Mouse (Mus musculus): ENCODE data around the gene H2afy2. TPM values are rescaled to one million over a fixed set of nuclear protein-coding genes. Genes with fewer than 3 reads are reported as not detected.

The H2afy2 gene
- polyA plus RNA-seq, 1 experiment from 2014 or later, result 23.9 TPM

GRCm38 (mm10) chr10:61766806-61767205 is 17.1 kb downstream of the H2afy2 start:
- H3K4me3 ChIP-seq (ENCODE audit: low read depth, low read length), result no peak overlapping the region
- DNase-seq (ENCODE audit: low spot score), result peak; percentile 55
- 0 out of 2 replicates have a peak, but pooled peaks cover 4% of the 10 kb centered on the region for H3K4me1 ChIP-seq (ENCODE audit: insufficient read depth, low read depth, low read length)
- H3K9ac ChIP-seq (replicated peaks; ENCODE audit: low read depth), result no peak overlapping the region
- no peaks in the 10 kb centered on the region for H3K36me3 ChIP-seq (ENCODE audit: insufficient read depth, low read length)
- WGBS, result 21% methylated on average over 6 of the region's 6 CpGs
- H3K27me3 ChIP-seq (replicated peaks; ENCODE audit: insufficient read depth, low read length), result no peaks in the 10 kb centered on the region
- no peak for TF ChIP-seq CTCF (IDR thresholded peaks at IDR 0.05)
- 0 out of 2 replicates have a peak, but pooled peaks have one; percentile 28 for TF ChIP-seq EP300 (IDR thresholded peaks at IDR 0.05)
- no peaks in the 10 kb centered on the region for H3K9me3 ChIP-seq (ENCODE audit: low read length)
- ATAC-seq, result peak; percentile 36
- no peak overlapping the region for H3K27ac ChIP-seq (ENCODE audit: low read length)
- H3K4me2 ChIP-seq (replicated peaks; ENCODE audit: low read depth, low read length), result no peak overlapping the region

GRCm38 (mm10) chr10:61765558-61765957 is 18.4 kb downstream of the H2afy2 start:
- ATAC-seq (no peak), DNase-seq (ENCODE audit: low spot score) (no peak)
- 65% methylated on average over 5 of the region's 5 CpGs for WGBS
- Histone ChIP-seq H3K27ac (ENCODE audit: low read length) (no peak overlapping the region), H3K36me3 (ENCODE audit: insufficient read depth, low read length) (no peaks in the 10 kb centered on the region), H3K9me3 (ENCODE audit: low read length) (no peaks in the 10 kb centered on the region), H3K27me3 (replicated peaks; ENCODE audit: insufficient read depth, low read length) (no peaks in the 10 kb centered on the region), H3K4me2 (replicated peaks; ENCODE audit: low read depth, low read length) (no peak overlapping the region), H3K4me3 (ENCODE audit: low read depth, low read length) (no peak overlapping the region), H3K4me1 (ENCODE audit: insufficient read depth, low read depth, low read length) (0 out of 2 replicates have a peak, but pooled peaks cover 4% of the 10 kb centered on the region), H3K9ac (replicated peaks; ENCODE audit: low read depth) (no peak overlapping the region)
- TF ChIP-seq EP300 (IDR thresholded peaks at IDR 0.05), result no peak
- TF ChIP-seq CTCF (IDR thresholded peaks at IDR 0.05), result no peak

GRCm38 (mm10) chr10:61764689-61765088 is 19.3 kb downstream of the H2afy2 start:
- 51% methylated on average over 8 of the region's 8 CpGs for WGBS
- peak; percentile 72 for DNase-seq (ENCODE audit: low spot score)
- TF ChIP-seq CTCF (IDR thresholded peaks at IDR 0.05), result peak; percentile 53
- TF ChIP-seq EP300 (IDR thresholded peaks at IDR 0.05), result no peak
- no peak overlapping the region for H3K27ac ChIP-seq (ENCODE audit: low read length)
- H3K9me3 ChIP-seq (ENCODE audit: low read length), result no peaks in the 10 kb centered on the region
- H3K4me1 ChIP-seq (ENCODE audit: insufficient read depth, low read depth, low read length), result 0 out of 2 replicates have a peak, but pooled peaks cover 4% of the 10 kb centered on the region
- peak; percentile 77 for ATAC-seq
- H3K27me3 ChIP-seq (replicated peaks; ENCODE audit: insufficient read depth, low read length), result no peaks in the 10 kb centered on the region
- H3K4me3 ChIP-seq (ENCODE audit: low read depth, low read length), result no peak overlapping the region
- H3K9ac ChIP-seq (replicated peaks; ENCODE audit: low read depth), result no peak overlapping the region
- H3K4me2 ChIP-seq (replicated peaks; ENCODE audit: low read depth, low read length), result no peak overlapping the region
- no peaks in the 10 kb centered on the region for H3K36me3 ChIP-seq (ENCODE audit: insufficient read depth, low read length)

- peaks cover 4% of the 10 kb centered on the region for H3K4me1 ChIP-seq (ENCODE audit: insufficient read depth, low read depth, low read length)
- no peaks in the 10 kb centered on the region for H3K36me3 ChIP-seq (ENCODE audit: insufficient read depth, low read length)
- H3K4me2 ChIP-seq (replicated peaks; ENCODE audit: low read depth, low read length), result no peak overlapping the region
- H3K9me3 ChIP-seq (ENCODE audit: low read length), result no peaks in the 10 kb centered on the region
- H3K27me3 ChIP-seq (replicated peaks; ENCODE audit: insufficient read depth, low read length), result no peaks in the 10 kb centered on the region
- H3K9ac ChIP-seq (replicated peaks; ENCODE audit: low read depth), result no peak overlapping the region
- no peak overlapping the region for H3K4me3 ChIP-seq (ENCODE audit: low read depth, low read length)
- DNase-seq (ENCODE audit: low spot score) (peak; percentile 89), ATAC-seq (peak; percentile 64)
- TF ChIP-seq CTCF (IDR thresholded peaks at IDR 0.05) (peak; percentile 10; the same call in 1 of the 2 replicates), EP300 (IDR thresholded peaks at IDR 0.05) (peak; percentile 65)
- WGBS, result 25% methylated on average over 6 of the region's 6 CpGs
- peak overlapping the region; percentile 62 for H3K27ac ChIP-seq (ENCODE audit: low read length)
These were observed 24.1 kb downstream of the H2afy2 start for GRCm38 (mm10) chr10:61759869-61760268.

- Histone ChIP-seq H3K9me3 (ENCODE audit: low read length) (no peaks in the 10 kb centered on the region), H3K4me1 (ENCODE audit: insufficient read depth, low read depth, low read length) (peaks cover 4% of the 10 kb centered on the region), H3K4me2 (replicated peaks; ENCODE audit: low read depth, low read length) (no peak overlapping the region), H3K4me3 (ENCODE audit: low read depth, low read length) (no peak overlapping the region), H3K27me3 (replicated peaks; ENCODE audit: insufficient read depth, low read length) (no peaks in the 10 kb centered on the region), H3K36me3 (ENCODE audit: insufficient read depth, low read length) (no peaks in the 10 kb centered on the region), H3K27ac (ENCODE audit: low read length) (peak overlapping the region; percentile 62; the same call in 1 of the 2 replicates), H3K9ac (replicated peaks; ENCODE audit: low read depth) (no peak overlapping the region)
- no peak for TF ChIP-seq EP300 (IDR thresholded peaks at IDR 0.05)
- no peak for ATAC-seq
- no peak for DNase-seq (ENCODE audit: low spot score)
- whole genome bisulfite sequencing, result 88% methylated on average over 2 of the region's 2 CpGs
These were observed 25.0 kb downstream of the H2afy2 start for GRCm38 (mm10) chr10:61758904-61759303.

GRCm38 (mm10) chr10:61757022-61757421 is 26.9 kb downstream of the H2afy2 start:
- Histone ChIP-seq H3K36me3 (ENCODE audit: insufficient read depth, low read length) (no peaks in the 10 kb centered on the region), H3K4me3 (ENCODE audit: low read depth, low read length) (no peak overlapping the region), H3K27me3 (replicated peaks; ENCODE audit: insufficient read depth, low read length) (no peaks in the 10 kb centered on the region), H3K27ac (ENCODE audit: low read length) (no peak overlapping the region), H3K4me1 (ENCODE audit: insufficient read depth, low read depth, low read length) (peaks cover 4% of the 10 kb centered on the region), H3K9ac (replicated peaks; ENCODE audit: low read depth) (no peak overlapping the region), H3K9me3 (ENCODE audit: low read length) (no peaks in the 10 kb centered on the region), H3K4me2 (replicated peaks; ENCODE audit: low read depth, low read length) (no peak overlapping the region)
- DNase-seq (ENCODE audit: low spot score), result peak; percentile 71
- WGBS, result 69% methylated on average over 14 of the region's 14 CpGs
- TF ChIP-seq EP300 (IDR thresholded peaks at IDR 0.05) (0 out of 2 replicates have a peak, but pooled peaks have one; percentile 19), CTCF (IDR thresholded peaks at IDR 0.05) (no peak)
- ATAC-seq, result peak; percentile 80

Data from lung, postnatal 0 days (tissue).